Mouse (Mus musculus): ENCODE measurements around the gene Il10rb. TPM values are rescaled to one million over a fixed set of nuclear protein-coding genes. Genes with fewer than 3 reads are reported as not detected.

Il10rb gene
- total RNA-seq, 1 experiment from 2014 or later, result 55.1 TPM

- no peak for ATAC-seq (replicated peaks in 1 of 2; ENCODE audit: insufficient read depth in 1 of 2, low FRiP score in 2 of 2, low TSS enrichment in 1 of 2, low read depth in 1 of 2, poor library complexity in 2 of 2, severe bottlenecking in 2 of 2)
Measured at GRCm38 (mm10) chr16:91459841-91460370, 53.9 kb downstream of the Il10rb start.

DNA sequence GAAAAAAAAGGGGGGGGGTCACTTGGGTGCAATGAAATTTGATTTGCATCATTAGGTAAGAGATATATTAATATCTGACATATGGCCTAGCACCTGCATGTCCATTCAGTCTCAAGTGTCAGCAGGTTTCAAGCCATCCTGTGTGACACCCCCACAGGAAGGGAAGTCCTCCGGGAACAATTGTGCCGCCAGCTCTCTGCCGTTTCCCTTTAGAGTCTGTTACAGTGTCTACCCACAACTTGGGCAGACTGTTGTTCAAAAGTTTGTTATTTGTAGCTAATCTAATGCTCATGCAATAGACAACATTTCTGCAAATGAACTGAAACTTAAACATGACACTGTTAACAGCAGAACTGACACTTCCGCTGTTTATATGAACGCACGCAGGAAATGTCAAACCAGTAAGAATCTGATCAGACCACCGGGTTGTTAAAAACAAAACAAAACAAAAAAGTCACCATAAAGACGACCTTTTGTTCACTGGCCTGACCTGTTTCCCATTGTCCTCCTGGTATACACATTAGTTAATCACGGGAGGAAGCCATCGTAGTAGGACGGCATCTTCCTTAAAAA, 55.2 kb downstream of the Il10rb start:
- no peak for ATAC-seq (replicated peaks in 1 of 2; ENCODE audit: insufficient read depth in 1 of 2, low FRiP score in 2 of 2, low TSS enrichment in 1 of 2, low read depth in 1 of 2, poor library complexity in 2 of 2, severe bottlenecking in 2 of 2)

GRCm38 (mm10) chr16:91461773-91462181, 55.8 kb downstream of the Il10rb start:
- ATAC-seq (replicated peaks in 1 of 2; ENCODE audit: insufficient read depth in 1 of 2, low FRiP score in 2 of 2, low TSS enrichment in 1 of 2, low read depth in 1 of 2, poor library complexity in 2 of 2, severe bottlenecking in 2 of 2), result no peak

DNA sequence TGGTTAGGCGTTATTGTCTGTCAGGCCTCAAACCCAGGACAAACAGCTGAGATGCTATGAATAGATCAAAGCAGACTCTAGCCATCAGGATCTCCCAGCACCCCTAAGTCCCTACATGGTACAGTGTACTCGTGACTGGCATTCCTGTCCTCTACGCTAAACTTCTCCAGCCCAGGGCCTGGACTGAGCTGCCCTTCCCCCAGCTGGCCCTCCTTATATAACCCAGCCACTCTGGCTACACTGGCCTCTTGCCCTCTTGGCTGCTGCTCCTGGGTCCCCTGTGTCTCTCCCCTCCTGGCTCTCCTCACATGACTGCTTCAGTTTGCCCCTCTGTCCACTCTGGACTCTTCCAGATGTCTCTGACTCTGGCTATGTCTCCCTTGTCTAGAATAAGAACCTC, 56.7 kb downstream of the Il10rb start:
- ATAC-seq (replicated peaks in 1 of 2; ENCODE audit: insufficient read depth in 1 of 2, low FRiP score in 2 of 2, low TSS enrichment in 1 of 2, low read depth in 1 of 2, poor library complexity in 2 of 2, severe bottlenecking in 2 of 2), result no peak

DNA sequence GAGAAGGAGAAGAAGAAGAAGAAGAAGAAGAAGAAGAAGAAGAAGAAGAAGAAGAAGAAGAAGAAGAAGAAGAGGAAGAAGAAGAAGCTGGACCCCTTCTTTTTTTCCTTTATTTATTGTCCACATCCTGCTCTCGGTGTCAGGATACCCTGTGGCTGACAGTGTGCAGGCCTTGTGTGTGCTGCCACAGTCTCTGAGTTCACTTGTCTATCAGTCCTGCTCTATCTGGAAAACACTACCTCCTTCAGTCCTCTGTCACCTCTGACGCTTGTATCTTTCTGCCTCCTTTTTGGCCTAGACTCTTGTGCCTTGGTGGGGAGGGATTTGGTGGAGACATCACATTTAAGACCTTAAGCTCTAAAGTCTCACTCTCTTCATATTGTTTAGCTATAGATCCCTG, 57.4 kb downstream of the Il10rb start:
- ATAC-seq (replicated peaks in 1 of 2; ENCODE audit: insufficient read depth in 1 of 2, low FRiP score in 2 of 2, low TSS enrichment in 1 of 2, low read depth in 1 of 2, poor library complexity in 2 of 2, severe bottlenecking in 2 of 2), result no peak

- no peak for ATAC-seq (replicated peaks in 1 of 2; ENCODE audit: insufficient read depth in 1 of 2, low FRiP score in 2 of 2, low TSS enrichment in 1 of 2, low read depth in 1 of 2, poor library complexity in 2 of 2, severe bottlenecking in 2 of 2)
Measured at GRCm38 (mm10) chr16:91463836-91464400, 58.0 kb downstream of the Il10rb start.

GRCm38 (mm10) chr16:91464594-91465504, 58.9 kb downstream of the Il10rb start:
- ATAC-seq (replicated peaks in 1 of 2; ENCODE audit: insufficient read depth in 1 of 2, low FRiP score in 2 of 2, low TSS enrichment in 1 of 2, low read depth in 1 of 2, poor library complexity in 2 of 2, severe bottlenecking in 2 of 2), result peak; percentile 91 to 92

- ATAC-seq (replicated peaks in 1 of 2; ENCODE audit: insufficient read depth in 1 of 2, low FRiP score in 2 of 2, low TSS enrichment in 1 of 2, low read depth in 1 of 2, poor library complexity in 2 of 2, severe bottlenecking in 2 of 2), result no peak
Measured at GRCm38 (mm10) chr16:91465505-91466240, 59.7 kb downstream of the Il10rb start.

DNA sequence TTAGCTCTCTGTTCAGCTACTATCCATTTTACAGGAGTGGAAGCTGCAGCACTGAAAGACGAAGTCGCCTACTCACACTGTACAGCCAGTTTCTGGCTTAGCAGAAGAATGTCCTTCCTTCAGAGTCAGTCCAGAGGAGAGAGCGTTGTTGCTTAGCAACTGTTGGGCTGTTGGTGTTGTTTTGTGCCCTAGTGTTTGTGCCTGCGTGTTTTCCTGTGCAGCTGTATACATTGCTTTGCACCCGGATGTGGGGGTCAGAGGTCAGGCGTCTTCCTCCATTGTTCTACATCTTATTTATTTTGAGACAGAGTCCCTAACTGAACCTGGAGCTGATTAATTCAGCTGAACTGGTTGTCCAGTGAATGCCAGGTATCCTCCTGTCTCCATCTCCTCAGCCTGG, 60.6 kb downstream of the Il10rb start:
- ATAC-seq (replicated peaks in 1 of 2; ENCODE audit: insufficient read depth in 1 of 2, low FRiP score in 2 of 2, low TSS enrichment in 1 of 2, low read depth in 1 of 2, poor library complexity in 2 of 2, severe bottlenecking in 2 of 2), result no peak

DNA sequence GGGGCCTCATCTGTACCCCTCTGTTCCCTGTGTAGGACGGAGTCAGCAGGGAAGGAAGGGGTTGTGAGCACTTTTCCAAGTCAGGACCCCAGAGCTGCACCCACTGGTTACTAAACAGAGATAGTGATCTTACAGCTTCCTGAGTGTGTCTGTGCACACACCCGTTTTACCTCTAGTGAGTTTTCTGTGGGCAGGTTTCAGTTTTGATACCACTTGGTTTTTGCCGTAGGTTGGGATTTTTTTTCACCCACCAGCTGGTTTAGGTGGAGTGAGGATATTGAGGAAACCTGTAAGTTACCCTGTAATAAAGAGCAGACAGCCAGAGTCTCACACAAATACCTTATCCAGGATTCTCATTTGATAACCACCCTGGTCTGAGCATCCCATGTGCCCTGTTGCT, 64.5 kb downstream of the Il10rb start:
- peak; percentile 12 to 23; a peak in 2 of 4 replicates for ATAC-seq (replicated peaks in 1 of 2; ENCODE audit: insufficient read depth in 1 of 2, low FRiP score in 2 of 2, low TSS enrichment in 1 of 2, low read depth in 1 of 2, poor library complexity in 2 of 2, severe bottlenecking in 2 of 2)

- no peak for ATAC-seq (replicated peaks in 1 of 2; ENCODE audit: insufficient read depth in 1 of 2, low FRiP score in 2 of 2, low TSS enrichment in 1 of 2, low read depth in 1 of 2, poor library complexity in 2 of 2, severe bottlenecking in 2 of 2)
Measured at GRCm38 (mm10) chr16:91471481-91471880, 65.5 kb downstream of the Il10rb start.

Other genes with a start within 250 kb of the Il10rb start
- not detected in 2 replicates for gene Olig2, start 180.7 kb upstream of the Il10rb start, total RNA-seq (2017)
- gene Olig1, start 136.4 kb upstream of the Il10rb start, total RNA-seq (2017), result not detected in 2 replicates
- gene Ifnar2, start 33.4 kb upstream of the Il10rb start, total RNA-seq (2017), result 133 and 147 TPM in 2 replicates
- not detected in 2 replicates for gene Gm21970, start 14.4 kb upstream of the Il10rb start, total RNA-seq (2017)
- gene Ifnar1, start 79.1 kb downstream of the Il10rb start, total RNA-seq (2017), result 46.4 and 55.3 TPM in 2 replicates
- gene Ifngr2, start 140.9 kb downstream of the Il10rb start, total RNA-seq (2017), result 7.1 and 7.5 TPM in 2 replicates
- gene Tmem50b, start 191.6 kb downstream of the Il10rb start, total RNA-seq (2017), result 11.6 and 21.4 TPM in 2 replicates
- 8.1 and 10.9 TPM in 2 replicates for gene Dnajc28, start 212.9 kb downstream of the Il10rb start, total RNA-seq (2017)
- 193 and 440 TPM in 2 replicates for gene Gart, start 240.8 kb downstream of the Il10rb start, total RNA-seq (2017)
- 279 and 303 TPM in 2 replicates for gene Son, start 241.3 kb downstream of the Il10rb start, total RNA-seq (2017)

Data from hematopoietic stem cell, adult 5-6 weeks (primary cell).